Mouse (Mus musculus) myocyte (in vitro differentiated cells): ENCODE results near the gene Csf1.

Experiments
- CEBPB ChIP-seq: IDR thresholded peaks from 2 replicates; pipeline ENCODE4 v1.6.1; 2011; ENCODE audit warnings: mild to moderate bottlenecking, moderate library complexity; ENCODE audit not compliant: poor library complexity, insufficient read depth, severe bottlenecking
- E2F4 ChIP-seq: IDR thresholded peaks from one replicate; pipeline ENCODE4 v1.6.1; 2011; ENCODE audit warnings: mild to moderate bottlenecking, control low read depth, moderate library complexity; ENCODE audit not compliant: insufficient read depth
- MAX ChIP-seq: IDR thresholded peaks from one replicate; pipeline ENCODE4 v1.6.1; 2011; ENCODE audit warnings: low read depth, mild to moderate bottlenecking, control low read depth
- MYOD1 ChIP-seq, 3 experiments: IDR thresholded peaks; one replicate each; pipeline ENCODE4 v1.6.1; 2011; ENCODE audit warnings: control low read depth in 2 of 3, low read depth in 2 of 3, mild to moderate bottlenecking in 2 of 3, moderate library complexity in 1 of 3; ENCODE audit not compliant: insufficient read length in 2 of 3, control insufficient read depth in 1 of 3
- MYOG ChIP-seq, 3 experiments: IDR thresholded peaks; one replicate each; pipeline ENCODE4 v1.6.1; 2011; ENCODE audit warnings: control low read depth in 2 of 3, low read depth in 2 of 3, mild to moderate bottlenecking in 2 of 3; ENCODE audit not compliant: insufficient read length in 2 of 3, control insufficient read depth in 1 of 3, insufficient read depth in 1 of 3
- POLR2A ChIP-seq: IDR thresholded peaks from one replicate; pipeline ENCODE4 v1.6.1; 2011; ENCODE audit warnings: low read depth, mild to moderate bottlenecking, control low read depth, moderate library complexity; ENCODE audit not compliant: insufficient read length
- POLR2AphosphoS2 ChIP-seq: IDR thresholded peaks from one replicate; pipeline ENCODE4 v1.6.1; 2011; ENCODE audit warnings: low read depth, control low read depth; ENCODE audit not compliant: insufficient read length
- TCF3 ChIP-seq: IDR thresholded peaks from one replicate; pipeline ENCODE4 v1.6.1; 2011; ENCODE audit warnings: low read depth, control low read depth; ENCODE audit not compliant: insufficient read length
- USF1 ChIP-seq: IDR thresholded peaks from one replicate; pipeline ENCODE4 v1.6.1; 2011; ENCODE audit warnings: low read depth, mild to moderate bottlenecking, control low read depth, moderate library complexity

DNA sequence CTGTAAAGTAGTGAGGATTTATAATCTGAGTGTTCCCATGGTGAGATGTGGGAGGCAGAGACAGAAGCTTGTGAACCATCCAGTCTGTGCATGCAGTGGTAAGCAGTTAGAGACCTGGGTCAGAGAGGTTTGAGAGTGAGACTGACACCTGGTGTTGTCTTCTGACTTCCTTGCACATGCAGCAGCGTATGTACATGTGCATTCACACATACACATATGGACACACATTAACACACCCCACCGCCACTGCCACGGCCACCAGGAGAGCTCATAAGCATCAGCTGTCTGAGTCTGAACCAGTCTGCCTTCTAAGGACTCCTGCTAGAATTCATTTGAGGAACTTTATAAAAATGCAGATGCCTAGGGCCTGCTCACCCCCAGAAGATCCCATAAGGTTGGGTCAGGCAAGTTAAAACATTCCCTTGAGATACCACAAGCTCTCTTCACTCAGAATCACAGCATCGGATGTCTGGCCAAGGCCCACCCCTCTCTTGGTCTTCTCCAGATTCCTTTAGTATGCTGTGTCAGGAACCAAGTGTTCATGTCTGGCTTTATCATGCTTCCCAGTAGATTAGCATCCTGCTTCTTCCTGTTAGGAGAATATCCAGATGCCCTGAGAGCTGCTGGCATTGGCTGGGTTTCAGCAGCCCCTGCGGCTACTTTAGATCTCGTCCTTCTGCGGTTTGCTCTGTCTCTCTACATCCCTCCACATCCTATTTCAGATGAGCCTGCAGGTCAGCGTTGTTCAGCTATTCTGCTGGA is 42.1 kb upstream of the Csf1 start:
- TF ChIP-seq MAX = no peak
- TF ChIP-seq POLR2A = no peak
- no peak for TF ChIP-seq USF1
- TF ChIP-seq MYOG (IDR thresholded peaks at IDR 0.05; ENCODE audit: control insufficient read depth in 1 of 3, insufficient read depth in 1 of 3, insufficient read length in 2 of 3, low read depth in 2 of 3) = no peak
- no peak for TF ChIP-seq POLR2AphosphoS2
- no peak for TF ChIP-seq MYOD1 (IDR thresholded peaks at IDR 0.05; ENCODE audit: control insufficient read depth in 1 of 3, insufficient read length in 2 of 3, low read depth in 2 of 3)
- TF ChIP-seq CEBPB = no peak
- TF ChIP-seq E2F4 = no peak
- no peak for TF ChIP-seq TCF3
